Mouse (Mus musculus): Measurements from ENCODE around the gene Slc25a21.

GRCm38 (mm10) chr12:57016845-57017244 lies 180.4 kb downstream of the Slc25a21 start:
- TF ChIP-seq ZC3H11A (IDR thresholded peaks at IDR 0.05; ENCODE audit: borderline replicate concordance, low read depth, low read length) (no peak), MAFK (IDR thresholded peaks at IDR 0.05; ENCODE audit: insufficient read depth, low read depth, low read length) (no peak), HCFC1 (IDR thresholded peaks at IDR 0.05; ENCODE audit: borderline replicate concordance, insufficient read depth, low read length) (no peak)
